Mouse (Mus musculus) cerebellum, adult 18-20 months (tissue): ENCODE measurements at regions not wholly inside any gene's neighbourhood (a gene's known extent, or its start where the extent isn't known, plus 50 kb on each side); places are given as distances from the start of the nearest gene placed in this dataset.

Source experiments
- DNase-seq, 2 experiments: peaks; one replicate each; pipeline ENCODE4 v3.0.0; 2021

DNA sequence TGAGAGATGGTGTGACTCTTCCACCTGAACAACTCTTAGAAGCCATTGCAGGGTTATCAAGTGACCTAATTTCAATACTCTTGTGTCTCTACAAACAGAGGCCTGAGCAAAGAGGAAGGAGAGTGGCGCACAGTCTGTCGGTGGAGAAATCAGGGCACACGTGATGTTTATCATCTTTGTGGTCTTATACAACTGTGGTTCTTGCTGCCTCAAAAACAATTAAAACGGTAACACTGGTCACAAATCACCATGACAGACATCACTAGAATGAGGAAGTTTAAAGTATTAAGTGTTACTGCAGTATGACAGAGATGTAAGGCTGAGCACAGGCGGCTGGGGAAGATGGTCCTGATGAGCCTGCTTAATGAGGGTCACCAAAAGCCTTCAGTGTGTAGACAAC lies 73.6 kb downstream of the Sdc1 start:
- DNase-seq, result no peak

DNA sequence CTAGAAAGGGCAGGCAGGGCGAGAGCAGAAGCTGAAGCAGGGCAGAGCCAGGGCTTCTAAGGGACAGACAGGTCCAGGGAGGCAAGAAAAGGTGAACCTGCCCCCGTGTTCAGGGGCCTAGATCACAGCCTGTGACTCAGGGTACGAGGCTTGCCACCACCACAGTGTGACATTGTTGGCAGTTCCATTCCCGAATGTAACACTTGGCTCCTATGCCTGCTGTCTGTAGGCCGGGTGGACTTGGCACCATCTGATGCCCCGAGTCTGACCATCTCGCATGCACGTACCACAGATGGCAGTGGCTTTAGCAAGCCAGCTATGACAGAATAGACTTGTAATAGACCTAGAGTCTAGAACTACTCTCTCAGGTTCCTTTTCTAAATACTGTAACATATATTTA lies 74.3 kb downstream of the Sdc1 start:
- peak; percentile 80 to 89 for DNase-seq

GRCm38 (mm10) chr12:8846425-8847226 lies 74.8 kb upstream of the Laptm4a start:
- DNase-seq, result no peak

GRCm38 (mm10) chr12:8847227-8847857 lies 74.1 kb upstream of the Laptm4a start:
- DNase-seq, result no peak

- no peak for DNase-seq
Measured at GRCm38 (mm10) chr12:8847858-8848383, 73.5 kb upstream of the Laptm4a start.

DNA sequence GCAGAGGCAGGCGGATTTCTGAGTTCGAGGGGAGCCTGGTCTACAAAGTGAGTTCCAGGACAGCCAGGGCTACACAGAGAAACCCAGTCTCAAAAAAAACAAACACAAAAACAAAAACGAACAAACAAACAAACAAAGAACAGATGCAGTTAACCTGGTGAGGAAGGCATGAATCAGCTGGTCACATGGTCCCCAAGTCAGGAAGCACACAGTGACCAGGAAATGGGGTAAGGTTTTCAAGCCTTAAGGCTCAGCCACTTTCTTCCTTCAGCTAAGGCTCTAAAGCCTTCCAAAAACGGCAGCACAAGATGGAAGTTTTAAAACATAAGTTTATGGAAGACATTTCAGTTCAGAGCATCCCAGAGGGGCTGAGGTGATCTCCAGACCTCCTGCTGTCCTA lies 67.6 kb upstream of the Laptm4a start:
- DNase-seq, result no peak

- DNase-seq, result no peak
Measured at GRCm38 (mm10) chr12:8854401-8854800, 67.1 kb upstream of the Laptm4a start.

- DNase-seq, result no peak
Measured at GRCm38 (mm10) chr12:8855119-8855518, 66.3 kb upstream of the Laptm4a start.

DNA sequence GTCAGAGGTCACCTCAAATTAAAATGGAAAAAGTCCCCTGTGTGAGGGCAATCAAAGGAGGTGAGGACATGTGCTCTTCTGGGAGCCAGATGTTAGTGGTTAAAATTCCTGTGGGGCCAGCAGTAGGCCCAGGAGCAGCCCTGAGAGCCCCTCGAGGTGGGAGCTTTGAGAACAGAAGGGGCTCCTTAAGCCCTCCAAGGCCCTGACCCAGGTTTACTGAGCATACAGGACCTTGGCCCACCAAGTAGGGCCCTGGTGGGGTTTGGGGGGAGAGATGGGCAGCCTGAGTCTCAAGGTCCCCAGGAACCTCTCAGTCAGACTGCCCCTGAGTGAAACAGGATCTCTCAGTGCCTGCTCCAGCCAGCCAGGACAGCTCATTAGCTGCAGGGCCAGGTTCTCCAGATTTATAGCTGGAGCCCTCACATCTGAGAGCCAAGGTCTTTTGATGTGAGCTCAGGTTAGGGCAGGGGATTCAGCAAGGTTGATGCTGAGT lies 65.4 kb upstream of the Laptm4a start:
- DNase-seq, result no peak

- no peak for DNase-seq
Measured at GRCm38 (mm10) chr12:8857308-8857707, 64.2 kb upstream of the Laptm4a start.

DNA sequence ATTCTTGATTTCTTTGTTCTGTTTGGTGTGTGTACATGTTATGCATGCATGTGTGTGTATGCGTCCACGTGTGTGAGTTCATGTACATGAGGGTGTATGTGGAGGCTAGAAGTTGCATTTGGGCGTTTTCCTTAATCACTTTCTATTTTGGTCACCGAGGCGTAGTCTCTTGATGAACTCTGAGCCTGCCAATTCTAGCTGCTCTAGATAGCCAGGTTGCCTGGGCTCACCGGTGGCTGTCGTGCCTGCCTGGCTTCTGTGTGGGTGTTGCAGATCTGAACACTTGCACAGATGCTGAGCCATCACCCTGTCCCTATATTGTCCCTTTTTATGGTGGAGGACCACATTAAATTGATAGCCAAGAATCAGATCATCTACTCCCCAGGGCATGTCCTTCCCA lies 62.7 kb upstream of the Laptm4a start:
- peak; percentile 45 to 49 for DNase-seq

- no peak for DNase-seq
Measured at GRCm38 (mm10) chr12:8859588-8859987, 61.9 kb upstream of the Laptm4a start.

GRCm38 (mm10) chr12:8864830-8865229 lies 56.6 kb upstream of the Laptm4a start:
- no peak for DNase-seq

- no peak for DNase-seq
Measured at GRCm38 (mm10) chr12:8865250-8865649, 56.2 kb upstream of the Laptm4a start.

DNA sequence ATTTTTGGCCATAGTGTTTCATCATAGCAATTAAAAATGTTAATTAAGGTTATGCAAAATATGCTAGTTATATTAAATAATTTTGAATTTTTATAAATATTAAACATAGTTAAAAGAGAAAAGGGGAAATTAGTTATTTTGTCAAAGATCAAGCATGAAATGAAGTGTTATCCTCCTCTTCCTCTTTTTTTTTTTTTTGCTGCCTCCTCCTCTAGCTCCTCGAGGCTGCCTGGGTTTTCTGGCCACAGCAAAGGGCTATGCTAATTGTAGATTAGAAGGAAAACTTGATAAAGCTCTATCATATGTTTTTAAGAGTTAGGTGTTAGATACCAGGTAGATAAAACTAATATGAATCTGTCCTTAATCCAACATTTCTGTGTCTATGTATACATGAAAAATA lies 54.4 kb upstream of the Laptm4a start:
- no peak for DNase-seq

- DNase-seq, result no peak
Measured at GRCm38 (mm10) chr12:8868690-8869089, 52.8 kb upstream of the Laptm4a start.

DNA sequence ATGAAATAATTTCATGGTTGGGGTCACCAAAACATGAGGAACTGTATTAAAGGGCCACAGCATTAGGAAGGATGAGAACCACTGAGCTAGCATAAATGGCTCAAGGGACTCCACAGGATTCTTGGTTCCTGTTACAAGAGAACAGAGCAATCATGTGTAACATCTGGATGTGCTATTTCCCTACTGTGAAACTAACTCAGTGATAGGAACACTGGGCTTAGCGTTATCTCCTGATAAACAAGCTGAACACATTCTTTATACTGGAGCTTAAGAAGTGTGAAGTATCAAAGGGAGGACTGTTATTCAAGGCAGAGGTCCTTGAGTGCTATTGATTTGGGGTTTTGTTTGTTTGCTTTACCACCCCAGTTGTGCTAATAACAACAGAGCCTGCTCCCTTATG lies 52.3 kb upstream of the Laptm4a start:
- DNase-seq, result no peak
